Mouse (Mus musculus) CH12F3 (cell line): ENCODE measurements around the gene Zfp599.
"Not testable (repeated sequence)": the region's sequence is repeated elsewhere in the genome, so short reads cannot be mapped to it uniquely, and the experiment has no call there.

ENCODE experiments used
- in situ Hi-C: fragments of 300-500 bp; cut with MboI; formaldehyde crosslinking; loops from 2 replicates; pipeline ENCODE4 v1.14.3; 2020; ENCODE audit warnings: low sequenced_read_pairs

Zfp599 gene

DNA sequence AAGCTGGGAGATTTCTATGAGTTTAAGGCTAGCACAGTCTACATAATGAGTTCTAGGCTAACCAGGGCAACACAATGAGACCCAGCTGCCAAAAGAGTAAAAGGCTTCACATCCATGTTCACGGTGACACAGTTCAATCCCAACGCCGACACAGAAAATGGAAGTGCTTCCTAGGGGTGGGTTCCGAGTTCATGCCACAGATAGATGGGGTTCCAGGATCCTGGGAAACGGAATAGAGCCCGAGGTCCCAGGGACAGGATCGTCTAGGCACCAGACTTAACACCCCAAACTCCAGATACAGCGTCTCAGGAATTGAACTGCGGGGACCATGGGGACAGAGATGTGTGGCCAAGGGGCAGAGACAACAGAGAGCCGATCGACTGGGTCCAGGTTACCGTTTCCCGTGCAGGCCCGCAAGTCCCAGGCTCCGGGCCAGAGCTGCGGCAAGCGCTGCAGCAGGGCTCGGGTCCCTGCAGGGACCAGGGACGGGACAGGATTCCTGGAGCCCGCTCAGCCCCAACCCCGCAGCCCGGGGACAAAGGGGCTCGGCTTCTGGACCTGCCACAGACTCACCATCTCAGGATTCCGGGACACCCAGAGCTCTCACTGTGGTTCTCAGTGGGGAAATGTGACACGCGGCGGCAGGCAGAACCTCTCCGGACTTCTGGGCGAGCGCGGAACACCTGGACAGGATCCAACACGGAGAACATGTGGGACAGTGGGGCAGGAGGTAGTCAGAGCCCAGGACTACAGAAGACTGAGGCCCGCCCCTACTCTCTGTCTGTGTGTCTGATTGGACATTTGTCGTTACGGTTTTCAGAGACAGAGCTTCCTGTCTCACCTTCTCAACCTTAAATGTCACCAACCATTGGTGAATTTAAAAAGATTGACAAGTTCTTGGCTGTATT, at the start of gene Zfp599:
Gene Zfp599 (minus strand): TSS at position 712 of the 908 bp plus-strand sequence.
- in situ Hi-C loops = no loop called here

DNA sequence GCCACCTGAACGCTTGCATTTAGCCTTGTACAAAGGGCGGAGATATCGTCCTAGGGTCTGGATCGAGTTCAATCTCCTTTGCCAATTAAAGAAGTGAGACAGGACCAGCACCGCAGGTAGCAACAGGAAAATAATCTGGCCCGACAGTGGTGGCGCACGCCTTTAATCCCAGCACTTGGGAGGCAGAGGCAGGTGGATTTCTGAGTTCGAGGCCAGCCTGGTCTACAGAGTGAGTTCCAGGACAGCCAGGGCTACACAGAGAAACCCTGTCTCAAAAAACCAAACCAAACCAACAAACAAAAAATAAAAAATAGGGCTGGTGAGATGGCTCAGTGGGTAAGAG, 48.2 kb upstream of the Zfp599 start:
- in situ Hi-C loops = not testable (repeated sequence)

DNA sequence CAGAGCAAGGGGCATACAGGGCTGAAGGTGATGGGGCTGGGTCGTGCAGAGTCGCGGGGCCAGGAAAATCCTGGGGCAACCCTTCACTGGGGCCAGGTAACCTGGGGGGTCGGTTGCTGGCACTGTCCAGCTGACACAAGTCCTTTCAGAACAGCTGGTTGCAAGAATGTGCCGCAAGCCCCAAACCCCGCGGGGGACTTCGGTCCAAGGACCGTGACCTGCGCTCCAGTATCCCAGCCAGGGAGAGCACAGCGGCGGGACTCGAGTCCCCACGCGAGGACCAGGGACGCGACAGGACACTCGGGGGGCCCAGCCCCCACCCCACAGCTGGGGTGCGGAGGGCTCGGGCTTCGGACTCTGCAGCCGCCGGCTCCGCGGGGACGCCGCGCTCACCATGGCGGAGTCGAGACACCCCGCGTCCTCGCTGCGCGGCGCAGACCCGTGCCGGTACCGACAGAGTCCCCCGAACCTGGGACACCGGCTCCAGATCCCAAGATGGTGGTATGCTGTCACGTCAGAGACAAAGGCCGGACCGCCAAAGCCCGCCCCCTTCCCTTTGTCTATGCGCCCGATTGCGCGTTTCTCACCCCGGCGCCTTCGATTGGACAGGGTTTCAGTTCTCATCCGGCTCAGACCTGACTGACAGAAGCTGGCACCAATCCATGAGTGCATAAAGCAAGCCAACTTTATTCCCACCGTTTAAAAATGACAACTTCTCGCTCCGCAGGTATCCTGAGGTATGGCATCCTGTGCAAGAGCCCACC, 47.6 kb upstream of the Zfp599 start, which contains the start of gene Zfp810:
Gene Zfp810 (minus strand): TSS at position 493 of the 764 bp plus-strand sequence.
- in situ Hi-C loops = no loop called here

DNA sequence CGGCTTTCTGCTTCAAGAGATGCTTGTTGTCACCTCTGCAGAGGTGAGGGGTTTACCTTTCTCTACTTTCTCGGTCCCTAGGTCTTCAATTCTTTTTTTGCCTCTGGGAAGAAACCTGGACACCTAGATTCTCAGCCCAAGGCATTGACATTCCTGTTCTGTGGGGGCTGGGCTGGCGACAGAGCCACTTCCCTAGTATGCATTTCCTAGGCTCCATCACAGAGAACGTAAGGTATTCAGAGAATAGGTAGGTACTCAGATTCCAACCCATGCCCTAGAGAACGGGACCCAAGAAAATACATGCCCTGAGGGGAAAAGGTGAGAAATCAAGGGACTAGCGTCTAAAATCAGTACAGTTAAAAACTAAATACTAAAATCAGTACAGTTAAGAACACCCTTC, 47.0 kb upstream of the Zfp599 start:
- in situ Hi-C loops = no loop called here

DNA sequence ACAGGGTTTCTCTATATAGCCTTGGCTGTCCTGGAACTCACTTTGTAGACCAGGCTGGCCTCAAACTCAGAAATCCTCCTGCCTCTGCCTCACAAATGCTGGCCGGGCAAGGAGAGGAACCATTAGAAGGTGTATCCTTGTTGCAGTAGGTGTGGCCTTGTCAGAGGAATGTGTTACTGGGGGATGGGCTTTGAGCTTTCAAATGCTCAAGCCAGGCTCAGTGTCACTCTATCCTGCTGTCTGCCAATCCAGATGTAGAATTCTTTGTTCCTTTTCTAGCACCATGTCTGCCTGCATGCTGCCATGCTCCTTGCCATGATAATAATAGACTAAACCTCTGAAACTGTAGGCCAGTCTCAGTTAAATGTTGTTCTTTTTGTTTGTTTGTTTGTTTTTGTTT, 42.5 kb upstream of the Zfp599 start:
- in situ Hi-C loops = no loop called here

DNA sequence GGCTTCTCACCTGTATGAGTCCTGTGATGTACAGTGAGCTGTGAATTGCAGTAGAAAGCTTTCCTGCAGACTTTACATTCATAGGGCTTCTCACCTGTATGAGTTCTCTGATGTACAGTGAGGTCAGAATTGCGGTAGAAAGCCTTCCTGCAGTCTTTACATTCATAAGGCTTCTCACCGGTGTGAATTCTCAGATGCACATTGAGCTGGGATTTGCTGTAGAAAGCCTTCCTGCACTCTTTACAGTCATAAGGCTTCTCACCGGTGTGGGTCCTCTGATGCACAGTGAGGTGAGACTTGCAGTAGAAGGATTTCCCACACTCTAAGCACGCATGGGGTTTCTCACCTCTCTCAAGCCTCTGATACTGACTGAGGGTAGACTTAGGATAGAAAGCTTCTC, 19.0 kb upstream of the Zfp599 start:
- in situ Hi-C loops = no loop called here

DNA sequence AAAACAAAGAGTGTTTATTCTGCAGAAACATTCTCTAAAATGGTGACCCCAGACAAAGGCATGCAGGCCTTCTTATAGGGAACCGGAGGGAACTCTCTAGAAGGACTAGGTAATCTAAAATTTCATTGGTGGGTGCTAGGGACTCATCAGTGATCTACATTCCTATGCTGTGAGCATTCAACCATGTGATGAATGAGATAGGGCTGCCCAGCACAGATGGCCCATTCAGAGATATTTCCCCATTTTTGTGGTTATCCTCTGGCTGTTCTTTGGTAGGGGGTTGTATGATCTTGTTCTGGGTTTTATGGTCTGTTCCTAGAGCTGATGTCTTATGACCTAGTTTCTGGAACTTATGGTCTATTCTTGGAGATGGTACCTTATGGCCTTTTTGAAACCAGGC, 9.2 kb upstream of the Zfp599 start:
- in situ Hi-C loops = no loop called here

DNA sequence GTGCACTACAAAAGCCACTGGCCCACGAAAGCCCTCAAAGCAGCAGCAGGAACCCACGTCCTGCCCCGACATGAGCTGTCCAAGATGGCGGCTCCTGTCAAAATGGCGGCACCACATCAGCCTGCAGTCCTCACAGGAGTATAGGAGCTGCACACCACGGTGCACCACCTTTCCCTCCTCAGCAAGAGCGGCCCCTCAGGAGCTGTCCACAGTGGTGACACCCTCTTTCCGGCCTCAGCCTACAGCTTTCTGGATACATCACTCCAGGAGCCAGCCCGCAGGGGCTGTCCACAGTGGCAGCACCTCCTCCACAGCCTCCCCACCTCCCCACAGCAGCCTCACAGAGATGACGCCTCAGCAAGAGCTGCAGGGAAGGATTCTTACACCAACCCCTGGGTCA, 2.9 kb upstream of the Zfp599 start:
- in situ Hi-C loops = no loop called here

DNA sequence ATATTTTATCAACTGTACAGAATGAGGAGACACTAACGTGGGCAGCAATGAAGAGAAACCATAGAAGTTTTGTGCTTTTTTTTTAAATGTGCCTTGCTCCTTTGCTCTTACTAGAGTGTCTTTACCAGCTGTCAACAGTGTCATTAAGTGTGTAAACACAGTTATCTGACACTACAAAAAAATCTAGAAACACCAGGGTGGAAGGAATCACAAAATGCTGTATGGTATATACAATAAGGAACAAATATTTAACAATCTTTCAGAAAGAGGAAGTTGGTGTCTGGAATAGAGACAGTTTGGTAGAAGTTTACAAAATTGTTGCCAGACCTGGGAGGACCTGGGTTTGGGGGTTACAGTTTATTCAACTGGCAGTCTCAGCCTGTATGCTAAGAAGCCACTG, 1.9 kb upstream of the Zfp599 start:
- in situ Hi-C loops = no loop called here

DNA sequence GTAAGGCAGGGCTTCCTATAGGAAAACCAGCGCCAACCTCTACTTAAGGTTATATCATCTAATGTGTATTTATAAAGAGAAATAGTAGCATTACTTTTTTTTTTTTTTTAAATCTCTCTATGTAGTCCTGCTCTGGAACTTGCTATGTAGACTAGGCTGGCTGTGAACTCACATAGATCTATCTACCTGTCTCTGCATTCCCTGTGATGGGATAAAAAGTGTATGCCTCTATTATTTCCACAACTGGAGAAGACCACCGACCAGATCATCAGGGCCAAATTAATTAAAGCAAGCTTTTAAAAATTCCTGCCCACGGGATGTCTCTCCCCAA, 362 bp upstream of the Zfp599 start:
- in situ Hi-C loops = no loop called here

DNA sequence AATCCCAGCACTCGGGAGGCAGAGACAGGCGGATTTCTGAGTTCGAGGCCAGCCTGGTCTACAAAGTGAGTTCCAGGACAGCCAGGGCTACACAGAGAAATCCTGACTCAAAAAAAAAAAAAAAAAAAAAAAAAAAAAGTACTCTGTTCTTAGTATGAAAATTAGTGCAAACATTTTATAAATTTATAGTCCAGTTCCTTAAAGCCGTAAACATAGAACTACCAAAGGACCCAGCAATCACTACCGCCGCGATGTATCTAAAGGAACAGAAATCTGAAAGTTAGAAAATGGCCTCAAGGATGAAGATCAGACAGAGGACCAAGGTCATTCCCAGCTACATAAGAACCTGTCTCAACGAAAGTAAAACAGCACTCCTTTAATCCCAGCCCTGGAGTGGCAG, 911 bp downstream of the Zfp599 start:
- in situ Hi-C loops = no loop called here

DNA sequence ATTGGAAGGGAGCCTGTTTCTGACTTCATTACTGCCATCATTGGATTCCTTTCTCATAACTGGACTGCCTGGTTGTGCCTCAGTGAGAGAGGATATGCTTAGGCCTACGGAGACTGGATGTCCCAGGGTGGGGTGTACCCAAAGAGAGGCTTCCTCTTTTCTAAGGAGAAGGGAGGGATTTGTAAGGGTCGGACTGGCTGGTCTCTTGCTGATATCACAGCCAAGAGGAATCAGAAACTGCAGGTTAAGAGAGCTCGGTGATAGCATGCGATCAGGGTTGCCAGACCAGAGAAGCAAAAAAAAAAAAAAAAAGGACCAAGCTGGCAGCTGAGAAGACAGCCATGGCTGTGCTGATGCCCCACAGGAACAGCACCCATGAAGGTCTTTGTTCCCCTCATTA, 3.1 kb downstream of the Zfp599 start:
- in situ Hi-C loops = no loop called here

DNA sequence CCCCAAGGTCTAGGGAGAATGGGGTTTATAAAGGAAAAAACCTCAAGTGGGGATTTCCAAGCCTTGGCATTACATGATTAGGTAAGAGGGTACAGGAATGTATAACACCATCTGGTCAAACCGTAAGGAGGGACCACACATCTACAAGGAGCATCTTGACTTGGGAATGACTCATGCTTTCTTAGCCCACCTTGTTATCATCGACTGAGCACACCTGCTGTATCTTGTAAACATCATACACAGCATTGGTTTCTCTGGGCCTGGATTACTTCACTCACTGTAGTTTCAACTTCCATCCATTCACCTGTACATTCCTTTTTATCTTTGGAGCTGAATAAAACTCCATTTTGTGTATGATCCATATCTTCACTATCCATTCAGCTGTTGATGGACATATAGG, 15.5 kb downstream of the Zfp599 start:
- in situ Hi-C loops = no loop called here

DNA sequence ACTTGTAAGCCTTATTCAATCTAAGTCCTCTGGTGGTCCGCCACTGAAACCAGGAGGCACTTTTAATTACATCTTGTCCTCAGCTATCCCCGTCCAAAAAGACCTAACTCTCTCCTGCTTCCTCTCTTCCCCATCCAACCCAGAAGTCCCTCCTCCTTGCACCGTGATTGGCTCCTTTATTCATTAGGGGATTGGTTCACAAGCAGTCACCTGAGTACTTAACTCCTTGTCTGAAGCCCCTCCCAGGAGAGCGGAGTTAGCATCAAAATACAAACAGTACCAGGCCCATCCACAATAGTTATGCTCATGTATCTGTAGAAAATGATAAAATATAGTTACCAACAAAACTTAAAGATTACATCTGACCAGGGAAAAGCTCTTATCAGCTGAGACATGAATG, 19.7 kb downstream of the Zfp599 start:
- in situ Hi-C loops = no loop called here

DNA sequence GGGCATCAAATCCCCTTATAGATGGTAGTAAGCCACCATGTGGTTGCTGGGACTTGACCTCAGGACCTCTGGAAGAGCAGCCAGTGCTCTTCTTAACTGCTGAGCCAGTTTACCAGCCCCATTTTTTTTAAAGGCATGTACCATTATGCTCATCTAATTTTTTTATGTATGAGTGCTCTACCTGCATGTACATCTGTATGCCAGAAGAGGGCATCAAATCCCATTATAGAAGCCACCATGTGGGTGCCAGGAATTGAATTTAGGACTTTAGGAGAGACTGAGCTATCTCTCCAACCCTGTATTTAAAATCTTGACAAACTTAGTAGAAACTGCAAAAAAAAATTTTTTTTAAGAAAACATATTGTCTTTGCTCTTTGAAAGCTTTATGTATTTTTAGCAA, 29.1 kb downstream of the Zfp599 start:
- in situ Hi-C loops = no loop called here

DNA sequence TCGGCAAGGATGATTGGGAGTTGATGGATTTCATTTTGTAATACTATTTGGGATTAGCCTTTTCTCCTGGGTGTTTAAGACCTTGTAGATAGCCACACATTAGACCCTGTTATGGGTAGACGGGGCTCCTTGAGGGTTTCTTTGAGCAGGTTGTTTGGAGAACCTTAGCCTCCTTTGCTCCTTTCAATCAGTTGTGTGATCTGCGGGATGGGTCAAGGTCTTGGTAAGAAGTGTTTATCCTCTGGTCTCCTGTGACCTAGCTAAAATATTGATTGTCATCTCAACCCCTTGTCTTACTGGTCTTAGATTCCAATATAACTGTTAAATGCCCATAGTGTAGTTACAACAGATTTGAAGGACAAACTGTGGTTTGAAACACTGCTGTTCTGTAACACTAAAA, 29.6 kb downstream of the Zfp599 start:
- in situ Hi-C loops = no loop called here

DNA sequence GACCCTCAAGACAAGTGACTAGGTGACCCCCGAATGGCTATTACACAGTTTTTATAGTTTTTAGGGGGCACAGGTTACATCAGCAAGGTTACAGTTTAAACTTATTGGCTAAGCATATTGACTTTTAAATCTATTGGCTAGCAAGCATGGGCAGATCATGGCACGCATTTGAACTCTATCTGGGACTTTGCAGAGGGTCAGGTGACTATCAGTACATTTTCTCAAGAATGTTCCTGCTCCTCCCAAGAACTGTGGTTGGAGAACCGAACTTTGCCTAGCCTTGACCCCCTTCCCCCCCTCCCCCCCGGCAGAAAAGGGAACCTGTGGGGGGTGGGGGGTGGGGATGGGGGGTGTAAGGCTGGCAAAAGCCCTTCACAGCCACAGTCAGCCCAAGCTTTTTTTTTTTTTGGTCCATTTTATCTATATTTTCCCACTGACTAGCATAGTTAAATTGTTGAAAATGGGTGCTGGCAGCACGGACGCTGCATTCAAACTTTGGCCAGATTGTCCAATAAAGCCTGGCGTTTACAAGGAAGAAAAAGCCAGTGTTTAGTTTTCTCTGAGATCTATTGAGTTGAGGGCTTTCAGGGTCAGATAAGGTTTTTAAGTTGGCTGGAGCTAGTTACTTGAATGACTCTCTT, 30.2 kb downstream of the Zfp599 start:
- in situ Hi-C loops = no loop called here

DNA sequence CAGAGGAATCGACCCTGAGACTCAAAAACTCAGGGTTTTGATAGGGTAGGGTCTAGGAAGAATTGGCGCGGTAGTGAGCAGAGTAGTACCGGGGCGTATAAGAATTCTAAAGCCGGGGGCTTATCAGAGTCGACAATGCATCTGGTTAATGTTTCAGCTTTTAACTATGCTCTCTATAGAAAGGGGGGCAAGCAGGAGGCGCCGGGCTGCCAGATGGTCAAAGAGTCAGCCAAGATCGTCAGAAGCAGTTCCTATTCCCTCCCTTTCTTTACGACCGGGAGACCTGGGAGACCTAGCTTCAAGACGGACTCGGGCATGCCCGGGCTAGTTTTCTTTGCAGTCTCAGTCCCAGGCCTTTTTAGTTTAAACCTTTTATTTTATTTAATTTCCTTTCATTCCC, 32.8 kb downstream of the Zfp599 start:
- in situ Hi-C loops = no loop called here

DNA sequence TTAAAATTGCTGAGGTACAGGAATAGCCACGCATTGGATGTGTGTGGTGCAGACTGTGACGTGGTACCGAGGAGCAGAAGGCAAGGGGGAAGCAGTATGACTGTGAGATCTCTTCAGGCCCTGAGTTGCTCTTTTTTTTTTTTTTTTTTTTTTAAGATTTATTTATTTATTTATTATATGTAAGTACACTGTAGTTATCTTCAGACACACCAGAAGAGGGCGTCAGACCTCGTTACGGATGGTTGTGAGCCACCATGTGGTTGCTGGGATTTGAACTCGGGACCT, 33.4 kb downstream of the Zfp599 start:
- in situ Hi-C loops = not testable (repeated sequence)

DNA sequence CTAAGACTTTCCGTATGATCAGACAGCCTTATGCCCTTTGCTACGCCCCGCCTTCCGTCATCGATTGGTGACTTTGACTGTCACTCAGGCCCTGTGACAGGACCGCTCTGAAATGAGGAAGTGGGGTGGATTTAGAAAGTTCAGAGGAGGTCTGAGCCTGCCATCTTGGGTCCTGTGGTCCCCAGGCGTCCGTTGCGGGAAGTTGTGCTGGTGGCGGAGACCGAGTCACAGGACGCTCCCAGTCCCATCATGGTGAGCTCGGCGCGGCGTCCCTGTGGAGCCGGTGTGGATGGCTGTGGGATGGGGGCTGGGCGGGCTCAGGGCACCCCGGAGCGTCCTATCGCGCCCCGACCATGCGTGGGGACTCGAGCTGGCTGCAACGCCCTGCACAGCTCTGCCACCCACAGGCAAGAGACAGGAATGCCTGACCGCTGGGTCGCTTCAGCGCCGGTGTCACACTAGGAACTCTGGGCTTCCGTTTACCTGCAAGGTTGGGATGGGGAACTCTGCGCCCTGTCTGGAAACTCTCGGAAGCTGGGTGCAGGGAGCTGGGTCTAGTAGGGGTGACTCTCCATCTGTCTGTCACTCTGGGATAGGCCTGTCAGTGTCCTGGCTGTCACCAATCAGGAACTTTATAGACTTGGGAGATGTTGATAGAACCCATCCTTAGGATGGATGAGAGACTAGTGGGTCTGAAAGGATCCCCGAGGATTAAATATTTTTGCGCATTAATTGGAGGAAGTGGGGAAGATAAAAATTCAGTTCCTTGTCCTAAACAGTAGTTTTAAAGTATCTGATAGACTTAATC, 33.9 kb downstream of the Zfp599 start, which contains the start of gene Zfp809:
Gene Zfp809 (plus strand): TSS at position 134 of the 808 bp plus-strand sequence.
- in situ Hi-C loops = no loop called here
